Mouse (Mus musculus) gastrocnemius, postnatal 36 days (tissue): ENCODE data around the gene Ctcf. TPM values are rescaled to one million over a fixed set of nuclear protein-coding genes. Genes with fewer than 3 reads are reported as not detected.

ENCODE experiments used
- DNase-seq, 2 experiments: peaks; one replicate each; pipeline ENCODE4 v3.0.0; 2022
- intact Hi-C: fragments of 180-260 bp; cut with DNase I; formaldehyde crosslinking; loops from one replicate; pipeline ENCODE4 v1.15.1; 2025
- total RNA-seq, 2 experiments: library from RNA; stranded (reverse); gene quantifications; 2 replicates each; pipeline ENCODE4 v1.2.3; 2021

Ctcf gene
- total RNA-seq, 2 experiments from 2014 or later, result 27.0 to 29.9 TPM

DNA sequence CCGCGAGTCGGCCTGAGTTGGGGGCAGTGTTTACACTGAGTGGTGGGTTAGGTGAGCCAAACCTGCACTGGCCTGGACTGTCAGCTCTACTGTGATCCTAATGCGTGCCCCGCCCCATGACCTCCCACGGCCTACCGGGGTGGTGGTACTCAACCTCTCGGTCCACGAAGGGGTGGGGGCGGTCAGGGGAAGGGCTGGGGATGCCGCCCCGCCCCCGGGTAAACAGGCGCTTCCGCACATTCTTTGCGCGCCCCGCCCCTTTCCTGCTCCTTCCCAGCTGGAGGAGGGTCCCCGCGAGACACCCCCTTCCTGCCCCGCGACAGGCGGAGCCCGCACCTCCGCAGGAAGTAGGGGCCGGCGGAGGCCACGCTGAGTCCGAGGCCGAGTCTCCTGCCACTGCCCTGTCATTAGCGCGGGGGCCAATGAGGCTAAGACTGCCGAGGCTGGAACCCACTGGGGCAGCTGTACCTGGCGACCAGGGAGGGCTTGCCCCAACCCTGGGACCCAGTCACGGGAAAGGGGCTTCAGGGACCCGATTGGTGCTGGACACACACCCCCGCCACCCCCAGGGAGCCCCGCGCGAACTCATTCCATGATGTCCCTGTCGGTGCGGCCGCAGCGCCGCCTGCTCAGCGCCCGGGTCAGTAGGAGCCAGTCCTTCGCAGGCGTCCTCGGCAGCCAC lies 22.4 kb upstream of the Ctcf start:
- DNase-seq, result peak; percentile 51 to 71
- intact Hi-C loops, result no loop called here

DNA sequence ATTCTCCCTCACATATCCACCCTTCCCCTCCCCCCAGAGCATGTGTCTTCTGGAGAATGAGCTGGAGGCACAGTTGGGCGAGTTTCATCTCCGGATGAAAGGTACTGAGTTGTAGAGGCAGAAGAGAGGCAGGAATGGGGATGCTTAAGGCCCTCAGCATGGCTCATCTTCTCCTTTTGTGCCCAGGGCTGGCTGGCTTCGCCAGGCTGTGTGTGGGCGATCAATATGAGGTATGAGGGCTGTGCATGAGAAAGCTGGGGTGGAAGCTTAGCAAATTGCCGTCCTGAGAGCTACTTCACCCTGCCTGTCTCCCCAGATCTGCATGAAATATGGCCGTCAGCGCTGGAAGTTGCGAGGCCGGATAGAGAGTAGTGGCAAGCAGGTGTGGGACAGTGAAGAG lies 20.4 kb upstream of the Ctcf start:
- intact Hi-C loops, result no loop called here
- DNase-seq, result no peak

DNA sequence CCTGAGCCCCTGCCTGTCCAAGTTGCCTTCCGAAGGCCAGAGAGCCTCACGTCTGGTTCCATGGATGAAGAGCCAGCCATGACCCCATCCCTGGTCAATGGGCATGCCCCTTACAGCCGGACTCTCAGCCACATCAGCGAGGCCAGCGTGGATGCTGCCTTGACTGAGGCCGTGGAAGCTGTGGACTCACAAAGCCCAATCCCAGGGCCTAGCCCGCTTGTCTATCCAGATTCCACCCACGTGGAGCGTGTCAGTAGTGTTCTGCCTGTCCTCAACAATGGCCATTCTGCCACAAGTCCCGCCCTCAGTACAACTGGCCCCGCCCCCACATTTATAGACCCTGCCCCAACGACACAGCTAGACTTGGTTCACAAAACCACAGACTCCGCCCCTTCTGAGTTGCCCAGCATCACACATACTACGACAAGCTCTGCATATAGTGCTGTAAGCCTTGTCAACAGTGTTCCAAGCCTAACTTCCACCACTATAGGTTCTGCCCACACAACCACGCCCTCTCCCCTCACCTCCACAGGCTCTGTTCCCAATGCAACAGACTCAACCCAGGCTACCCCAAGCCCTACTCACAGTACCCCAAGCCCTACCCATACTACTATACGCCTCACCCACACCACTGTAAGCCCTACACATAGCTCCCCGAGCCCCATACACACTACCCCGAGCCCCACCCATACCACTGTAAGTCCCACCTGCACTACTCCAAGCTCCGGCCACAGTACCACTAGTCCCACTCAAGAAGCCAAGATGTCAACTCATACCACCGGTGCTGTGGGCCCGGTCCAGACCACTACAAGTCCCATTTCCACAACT lies 18.7 kb upstream of the Ctcf start:
- DNase-seq, result no peak
- intact Hi-C loops, result no loop called here

DNA sequence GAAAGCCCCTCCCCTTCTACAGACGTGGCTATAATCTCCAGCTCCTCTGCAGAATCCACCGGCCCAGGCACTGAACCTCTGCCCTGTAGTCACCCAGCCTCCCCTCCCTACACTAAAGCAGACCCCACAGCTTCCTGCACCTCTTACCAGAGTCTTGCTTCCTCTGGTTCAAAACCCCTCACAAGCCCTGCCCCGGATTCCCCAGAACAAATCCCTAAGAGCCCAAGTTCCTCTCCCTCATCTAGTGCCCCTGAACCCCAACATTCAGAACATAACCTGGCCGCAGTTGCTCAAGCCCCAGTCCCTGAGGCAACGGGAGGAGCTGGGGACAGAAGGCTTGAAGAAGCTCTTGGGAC lies 18.1 kb upstream of the Ctcf start:
- no peak for DNase-seq
- intact Hi-C loops, result no loop called here

DNA sequence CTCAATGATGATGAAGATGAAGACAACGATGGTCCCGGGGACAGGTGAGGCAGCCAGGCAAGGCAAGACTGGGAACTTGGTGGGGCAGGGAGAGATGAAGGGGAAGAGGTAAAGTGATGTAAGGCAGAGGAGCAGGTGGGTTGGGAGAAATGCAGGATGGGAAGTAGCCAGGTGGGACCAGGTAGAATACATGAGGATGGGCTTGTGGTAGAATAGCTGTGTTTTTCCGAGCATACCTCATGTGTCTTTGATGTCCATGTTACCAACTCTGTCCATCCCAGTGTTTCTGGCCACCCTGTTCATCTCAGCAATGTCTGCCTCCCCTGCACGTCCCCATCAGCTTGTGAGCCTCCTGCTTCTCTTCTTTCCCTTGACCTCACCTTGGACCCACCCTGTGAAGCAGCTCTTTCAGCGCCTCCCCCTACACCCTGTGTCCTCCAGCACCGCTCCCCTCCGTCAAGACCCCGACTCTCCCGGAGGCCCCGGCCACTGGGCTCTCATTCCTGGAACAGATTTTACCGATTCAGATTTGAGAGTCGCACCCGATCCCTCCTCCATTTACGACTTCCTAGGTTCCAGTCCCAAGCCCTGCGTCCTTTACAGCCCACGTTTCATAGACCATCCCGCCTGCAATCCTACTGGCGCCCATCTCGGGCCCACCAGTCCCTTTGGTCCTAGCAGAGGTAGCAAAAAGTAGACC lies 17.3 kb upstream of the Ctcf start:
- intact Hi-C loops, result no loop called here
- DNase-seq, result no peak

DNA sequence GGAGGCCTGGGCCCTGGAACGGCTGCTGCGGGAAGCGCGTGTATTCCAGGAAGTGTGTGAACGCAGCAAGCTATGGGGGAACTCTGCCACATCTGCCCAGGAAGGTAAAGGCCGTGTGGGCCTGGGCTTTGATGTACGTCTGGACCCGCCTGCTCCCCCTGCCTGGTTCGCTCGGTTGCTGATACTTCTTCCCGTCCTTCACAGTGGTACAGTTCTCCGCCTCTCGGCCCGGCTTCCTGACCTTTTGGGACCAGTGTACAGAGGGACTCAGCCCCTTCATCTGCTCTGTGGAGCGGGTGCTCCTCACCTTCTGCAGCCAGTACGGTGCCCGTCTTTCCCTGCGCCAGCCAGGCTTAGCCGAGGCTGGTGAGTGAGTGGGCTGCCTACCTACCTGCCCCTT lies 16.2 kb upstream of the Ctcf start:
- no peak for DNase-seq
- intact Hi-C loops, result no loop called here

DNA sequence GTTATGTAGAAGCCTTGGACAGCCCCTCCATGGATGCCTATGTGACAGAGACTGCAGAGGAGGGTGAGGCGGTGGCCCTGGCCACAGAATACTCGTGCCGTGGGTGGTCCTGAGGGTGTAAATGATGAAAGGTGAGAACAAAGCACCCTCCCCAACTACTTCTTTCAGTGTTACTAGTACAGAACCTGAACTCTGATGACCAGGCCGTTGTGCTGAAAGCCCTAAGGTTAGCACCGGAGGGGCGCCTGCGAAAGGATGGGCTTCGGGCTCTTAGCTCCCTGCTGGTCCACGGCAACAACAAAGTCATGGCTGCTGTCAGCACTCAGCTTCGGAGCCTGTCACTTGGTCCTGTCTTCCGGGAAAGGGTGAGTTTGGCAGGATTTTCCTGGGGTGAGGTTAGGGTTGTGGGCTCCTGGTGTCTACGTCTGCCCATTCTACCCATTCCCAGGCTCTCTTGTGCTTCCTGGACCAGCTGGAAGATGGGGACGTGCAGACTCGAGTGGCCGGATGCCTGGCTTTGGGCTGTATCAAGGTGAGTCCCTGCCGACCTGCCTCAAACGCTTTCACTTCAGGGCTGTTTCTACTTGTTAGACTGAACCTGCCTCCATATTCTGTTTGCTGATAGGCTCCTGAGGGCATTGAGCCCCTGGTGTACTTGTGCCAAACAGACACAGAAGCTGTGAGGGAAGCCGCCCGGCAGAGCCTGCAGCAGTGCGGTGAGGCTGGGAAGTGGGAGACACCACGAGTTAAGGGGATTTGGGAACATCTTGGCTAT lies 15.2 kb upstream of the Ctcf start:
- DNase-seq, result no peak
- intact Hi-C loops, result no loop called here

DNA sequence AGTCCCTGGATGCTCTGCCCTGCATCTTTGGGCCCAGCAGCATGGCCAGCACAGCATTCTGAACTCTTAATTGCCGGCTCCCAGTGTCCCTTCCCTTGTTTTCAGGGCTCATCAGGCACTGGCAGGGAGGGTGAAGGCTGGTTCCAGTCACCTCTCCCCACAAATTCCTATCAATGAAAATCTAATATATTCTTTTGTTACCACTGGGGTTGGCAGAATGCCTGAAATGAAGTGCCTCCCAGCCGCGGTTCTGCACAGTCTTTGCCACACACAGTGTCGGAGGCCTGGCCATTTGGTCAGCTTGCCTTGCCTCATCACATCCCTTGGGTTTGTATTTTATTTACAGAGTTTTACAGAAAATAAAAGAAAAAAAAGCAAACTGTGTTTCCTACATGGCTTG lies 14.5 kb upstream of the Ctcf start:
- no peak for DNase-seq
- intact Hi-C loops, result loop anchor here (1.0 kb wide), 1 partner anchor 63 kb away; no protein-coding TSS in a partner anchor

DNA sequence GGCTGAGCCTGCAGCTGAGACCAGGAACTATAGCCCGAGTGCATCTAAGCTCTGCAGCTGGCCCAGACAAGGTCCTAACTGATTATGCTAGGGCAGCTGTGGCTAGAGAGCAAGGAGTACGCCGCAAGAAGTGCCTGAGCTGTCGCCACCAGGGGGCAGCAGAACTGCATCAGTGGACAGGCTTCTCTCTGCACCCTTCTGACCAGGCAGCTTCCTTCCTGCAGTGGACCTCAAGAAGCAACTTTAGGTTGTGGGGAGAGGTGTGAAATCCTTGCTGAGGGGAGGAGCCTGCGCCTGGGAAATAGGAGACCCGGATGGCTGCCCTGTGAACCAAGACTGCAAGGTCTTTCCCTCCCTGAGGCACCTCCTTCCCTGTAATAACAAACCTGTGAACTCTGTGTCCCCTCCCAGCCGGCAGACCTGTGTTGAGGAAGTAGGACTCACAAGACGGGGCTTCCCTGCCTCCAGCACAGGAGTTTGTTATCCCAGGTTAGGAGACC lies 13.9 kb upstream of the Ctcf start:
- intact Hi-C loops, result loop anchor here (1.0 kb wide), 1 partner anchor 63 kb away; no protein-coding TSS in a partner anchor
- peak; percentile 93 for DNase-seq

DNA sequence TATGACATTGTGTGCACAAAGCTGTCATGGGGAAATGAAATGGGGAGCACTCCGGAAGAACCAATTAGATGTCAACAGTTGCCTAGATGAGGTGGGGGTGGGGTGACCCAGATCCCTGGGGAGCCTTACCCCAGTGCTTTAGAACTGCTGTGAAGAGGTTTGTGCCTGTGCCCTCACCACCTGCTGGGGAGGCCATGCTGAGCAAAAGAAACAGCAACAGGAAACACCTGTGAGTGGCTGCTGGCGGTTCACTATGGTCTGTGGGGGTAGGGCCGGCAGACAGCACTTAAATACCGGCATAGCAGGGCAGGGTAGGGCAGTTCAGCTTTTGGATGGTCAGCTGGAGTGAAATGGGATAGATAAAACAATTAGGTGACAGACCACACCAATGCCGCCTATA lies 13.2 kb upstream of the Ctcf start:
- intact Hi-C loops, result no loop called here

DNA sequence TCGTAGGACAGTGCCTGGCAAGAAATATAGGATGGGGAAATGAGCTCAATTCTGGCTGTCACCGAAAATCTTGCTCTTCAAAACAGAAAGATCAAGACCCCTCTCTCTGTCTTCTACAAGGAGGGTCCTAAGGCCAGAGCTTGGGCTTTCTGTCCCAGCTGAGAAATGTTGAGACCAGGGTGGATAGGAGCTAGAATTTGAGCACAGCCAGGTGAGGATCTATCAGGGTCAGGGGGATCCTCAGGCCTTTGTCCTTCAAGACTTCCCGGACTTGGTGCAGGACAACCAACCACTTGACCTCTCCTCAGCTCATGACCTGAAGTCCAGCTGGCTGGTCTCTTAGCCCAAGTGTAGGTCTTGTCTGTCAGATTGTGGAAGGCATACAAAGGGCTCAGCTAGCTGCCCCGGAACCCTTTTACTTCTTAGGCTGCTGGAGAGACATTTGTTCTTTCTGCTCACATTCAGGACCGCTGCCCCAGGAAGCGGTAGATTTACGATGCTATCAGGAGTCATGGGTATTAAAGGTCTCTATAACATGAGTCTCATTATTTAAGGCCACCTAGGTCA lies 12.6 kb upstream of the Ctcf start:
- DNase-seq, result no peak
- intact Hi-C loops, result no loop called here

More for the DNA sequence above, 13.2 kb upstream of the Ctcf start:
- no peak for DNase-seq

DNA sequence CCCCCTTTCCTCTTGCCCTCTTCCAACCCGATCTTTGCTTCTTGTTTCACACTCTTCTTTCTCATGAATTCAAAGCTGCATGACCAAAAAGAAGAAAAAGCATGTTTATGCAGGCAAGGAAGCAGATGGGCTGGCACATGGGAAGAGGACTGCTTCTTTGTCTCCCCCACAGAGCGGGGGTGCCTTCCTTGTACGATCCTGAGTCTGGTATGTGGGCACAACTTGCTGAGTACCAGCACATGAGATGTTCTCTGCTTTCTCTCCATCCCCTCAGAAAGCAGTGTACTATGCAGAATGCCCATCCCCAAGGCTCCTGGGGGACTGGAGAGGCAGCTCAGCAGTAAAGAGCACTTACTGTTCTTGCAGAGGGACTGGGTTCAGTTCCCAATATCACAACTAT lies 12.0 kb upstream of the Ctcf start:
- intact Hi-C loops, result no loop called here
- DNase-seq, result no peak

DNA sequence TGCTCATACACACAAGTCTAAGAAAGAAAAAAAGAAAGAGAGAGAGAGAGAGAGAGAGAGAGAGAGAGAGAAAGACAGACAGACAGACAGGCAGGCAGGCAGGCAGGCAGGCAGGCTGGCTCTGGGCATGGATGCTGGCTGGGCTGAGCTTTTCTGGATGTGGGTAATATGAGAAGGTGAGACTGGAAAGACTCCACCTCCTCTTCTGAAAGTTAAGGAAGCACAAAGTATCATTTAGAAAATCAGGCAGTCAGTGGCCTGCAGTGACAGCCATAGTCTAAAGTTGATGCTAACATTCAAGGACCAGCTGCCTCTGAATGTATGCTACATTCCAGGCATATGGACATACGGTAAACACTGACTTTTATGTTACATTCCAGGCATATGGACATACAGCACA lies 11.5 kb upstream of the Ctcf start:
- intact Hi-C loops, result no loop called here
- DNase-seq, result no peak

DNA sequence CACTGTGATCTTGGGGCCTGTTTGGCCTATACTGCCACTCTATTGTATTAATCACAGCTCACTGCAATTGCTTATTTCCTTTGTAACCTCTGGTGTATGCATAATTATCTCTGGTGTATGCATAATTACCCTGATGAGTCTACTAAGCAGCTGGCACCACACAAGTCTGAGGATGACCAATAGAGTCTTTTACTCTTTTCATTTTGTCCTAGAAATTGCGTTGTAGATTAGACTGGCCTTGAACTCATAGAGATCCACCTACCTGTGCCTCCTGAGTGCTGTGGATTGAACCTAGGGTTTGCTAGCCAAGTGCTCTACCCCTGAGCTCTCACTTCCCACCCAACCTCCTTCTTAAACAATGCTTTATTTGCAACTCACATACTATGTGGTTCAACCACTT lies 10.3 kb upstream of the Ctcf start:
- intact Hi-C loops, result no loop called here
- DNase-seq, result no peak

DNA sequence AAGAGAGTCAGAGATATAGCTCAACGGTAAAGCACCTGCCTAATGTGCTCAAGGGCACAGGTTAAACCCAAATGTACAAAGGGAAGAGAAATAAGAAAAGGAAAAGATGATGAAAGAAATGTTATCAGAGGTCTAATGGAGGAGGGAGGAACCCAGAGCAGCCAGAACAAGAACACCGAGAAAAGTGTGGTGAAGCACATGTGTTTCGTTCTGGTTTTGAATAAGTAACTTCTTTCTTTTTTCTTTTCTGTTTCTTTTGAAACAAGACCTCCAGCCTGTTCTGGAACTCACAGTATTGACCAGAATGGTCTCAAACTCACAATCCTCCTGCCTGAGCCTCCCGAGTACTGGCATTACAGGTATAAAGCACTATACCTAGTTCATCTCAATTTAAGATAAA lies 7.0 kb upstream of the Ctcf start:
- no peak for DNase-seq
- intact Hi-C loops, result no loop called here

DNA sequence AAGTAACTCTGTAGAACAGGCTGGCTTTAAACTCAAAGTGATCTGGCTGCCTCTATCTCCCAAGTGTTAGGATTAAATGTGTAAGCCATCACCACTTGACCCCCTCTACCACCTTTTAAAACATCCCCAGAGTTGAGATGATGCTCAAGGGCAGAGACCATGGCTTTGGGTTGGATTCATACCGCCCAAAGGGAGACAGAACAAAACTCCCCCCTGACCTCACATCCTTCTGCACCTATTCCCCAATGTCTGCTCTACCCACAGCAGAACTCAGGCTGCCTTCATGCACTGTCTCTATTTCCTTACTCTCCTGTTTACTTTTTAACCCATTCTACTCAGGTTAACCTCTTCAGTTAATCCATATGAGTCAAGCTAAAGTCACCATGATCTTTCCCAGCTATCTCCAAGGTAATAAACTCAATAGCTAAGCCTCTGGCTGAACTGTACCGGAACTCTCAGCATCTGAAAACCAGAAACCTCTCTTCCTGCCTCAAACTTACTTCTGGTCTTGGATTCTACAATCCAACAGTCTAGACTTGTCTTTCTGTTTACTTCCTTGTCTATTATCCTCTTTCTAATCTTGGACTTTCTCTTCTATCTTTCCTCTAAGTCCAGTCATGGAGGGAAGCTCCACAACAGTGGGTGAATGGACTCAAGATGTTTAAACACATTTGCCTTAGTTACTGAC lies 1.5 kb upstream of the Ctcf start:
- no peak for DNase-seq
- intact Hi-C loops, result no loop called here

DNA sequence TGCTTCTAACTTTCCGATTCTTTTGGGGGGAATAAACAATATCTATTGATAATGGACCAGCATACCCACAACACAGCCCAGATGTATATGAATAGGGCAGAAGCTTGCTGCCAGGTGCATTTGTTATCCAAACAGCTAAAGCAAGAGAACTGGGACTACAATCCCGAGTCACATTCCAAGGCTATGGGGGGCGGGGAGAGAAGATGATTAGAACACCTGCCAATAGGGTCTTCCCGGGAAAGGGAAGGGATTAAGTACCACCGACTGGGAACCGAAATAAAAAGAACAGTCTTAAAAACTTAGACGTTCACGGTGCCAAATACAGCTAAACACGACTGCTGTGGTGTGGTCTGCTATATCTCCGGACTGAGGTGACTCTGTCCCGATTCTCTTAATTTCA lies 887 bp upstream of the Ctcf start:
- intact Hi-C loops, result no loop called here
- no peak for DNase-seq

DNA sequence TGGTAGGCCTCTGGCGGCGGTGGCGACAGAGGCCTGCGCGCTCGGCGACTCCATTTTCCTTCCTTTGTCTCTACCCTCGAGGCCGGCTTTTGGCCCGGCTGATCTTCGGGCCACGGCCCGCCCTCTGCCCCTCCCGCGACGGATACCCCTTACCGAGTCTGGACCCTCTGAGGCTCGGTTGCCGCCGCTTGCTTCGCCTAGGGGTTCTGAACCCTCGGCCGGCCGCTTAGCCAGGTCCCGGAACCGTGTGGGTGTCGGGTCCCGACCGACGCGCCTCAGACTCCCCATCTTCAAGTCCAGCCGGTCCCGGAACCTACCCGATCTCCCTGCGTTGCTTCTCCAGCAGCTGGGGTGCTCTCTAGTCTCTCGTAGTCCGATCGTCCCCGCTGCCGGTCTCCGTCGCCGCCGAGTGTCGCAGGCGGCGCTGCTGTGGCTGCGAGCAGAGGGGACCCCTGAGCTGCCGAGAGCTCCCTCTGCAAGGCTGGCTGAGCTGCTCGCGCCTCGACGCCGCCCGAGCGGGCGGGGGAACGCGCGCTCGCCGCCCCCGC lies 669 bp downstream of the Ctcf start, which contains the start of gene Agrp:
Gene Agrp (minus strand): TSS at position 431 of the 548 bp plus-strand sequence.
- peak in 1 of 2 experiments; percentile 73 for DNase-seq
- intact Hi-C loops, result no loop called here

DNA sequence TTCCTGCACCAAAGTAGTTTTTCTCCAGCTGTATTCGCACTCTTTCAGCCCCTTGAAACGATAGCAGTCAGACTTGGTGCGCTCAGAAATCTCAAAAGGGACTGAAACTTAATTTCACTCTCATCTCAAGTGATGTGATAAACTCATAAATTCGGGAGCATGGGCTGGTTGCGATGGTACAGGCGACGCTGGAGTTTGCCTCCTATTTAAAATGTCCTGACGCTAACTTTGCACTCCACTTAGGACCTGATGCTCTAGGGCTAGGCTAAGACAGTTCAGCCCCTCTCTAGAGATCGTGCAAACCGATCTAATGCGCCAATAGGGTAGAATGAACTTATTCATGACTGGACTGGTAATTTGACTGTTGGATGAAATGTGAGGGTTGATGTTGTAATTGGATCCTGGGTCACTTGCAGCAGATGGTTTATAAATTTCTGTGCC lies 1.3 kb downstream of the Ctcf start:
- DNase-seq, result no peak

More for the DNA sequence above, 1.3 kb downstream of the Ctcf start:
- intact Hi-C loops, result no loop called here
